Mouse (Mus musculus): ENCODE data around the gene Mvb12b.

- TF ChIP-seq ZNF384 (IDR thresholded peaks at IDR 0.05; ENCODE audit: low read depth, low read length) = no peak
- TF ChIP-seq MAFK (IDR thresholded peaks at IDR 0.05; ENCODE audit: insufficient read depth, low read depth, low read length) = no peak
Measured at GRCm38 (mm10) chr2:33713580-33714260, 174.0 kb downstream of the Mvb12b start.
